Mouse (Mus musculus): ENCODE data around the gene Cym. TPM values are rescaled to one million over a fixed set of nuclear protein-coding genes. Genes with fewer than 3 reads are reported as not detected.

The Cym gene
- total and polyA plus RNA-seq, 2 experiments from 2014 or later = not detected

- Histone ChIP-seq H3K27me3 (ENCODE audit: insufficient read depth, low read length) (no peaks in the 10 kb centered on the region), H3K9ac (no peak overlapping the region), H3K4me3 (ENCODE audit: low read depth, low read length) (no peak overlapping the region), H3K9me3 (ENCODE audit: low read length) (no peaks in the 10 kb centered on the region), H3K27ac (ENCODE audit: low read depth, low read length) (no peak overlapping the region), H3K4me2 (ENCODE audit: low read depth) (no peak overlapping the region), H3K4me1 (ENCODE audit: insufficient read depth) (no peaks in the 10 kb centered on the region), H3K36me3 (ENCODE audit: insufficient read depth) (no peaks in the 10 kb centered on the region)
- DNase-seq (no peak), ATAC-seq (peak; percentile 63)
- WGBS = 44% methylated on average over 4 of the region's 4 CpGs
- no peak for TF ChIP-seq CTCF (IDR thresholded peaks at IDR 0.05; ENCODE audit: low read depth)
Measured at GRCm38 (mm10) chr3:107175486-107175885, 46.0 kb downstream of the Cym start.

- Histone ChIP-seq H3K4me3 (ENCODE audit: low read depth, low read length) (no peak overlapping the region), H3K27ac (ENCODE audit: low read depth, low read length) (no peak overlapping the region), H3K4me2 (ENCODE audit: low read depth) (no peak overlapping the region), H3K4me1 (ENCODE audit: insufficient read depth) (no peaks in the 10 kb centered on the region), H3K36me3 (ENCODE audit: insufficient read depth) (no peaks in the 10 kb centered on the region), H3K9me3 (ENCODE audit: low read length) (no peaks in the 10 kb centered on the region), H3K9ac (no peak overlapping the region), H3K27me3 (ENCODE audit: insufficient read depth, low read length) (no peaks in the 10 kb centered on the region)
- WGBS = 63% methylated on average over 1 of the region's 1 CpGs
- no peak for TF ChIP-seq CTCF (IDR thresholded peaks at IDR 0.05; ENCODE audit: low read depth)
- ATAC-seq = no peak
- DNase-seq = no peak
Measured at GRCm38 (mm10) chr3:107172556-107172955, 49.0 kb downstream of the Cym start.

- Histone ChIP-seq H3K4me2 (ENCODE audit: low read depth) (no peak overlapping the region), H3K36me3 (ENCODE audit: insufficient read depth) (no peaks in the 10 kb centered on the region), H3K4me3 (ENCODE audit: low read depth, low read length) (no peak overlapping the region), H3K9me3 (ENCODE audit: low read length) (no peaks in the 10 kb centered on the region), H3K4me1 (ENCODE audit: insufficient read depth) (no peaks in the 10 kb centered on the region), H3K27ac (ENCODE audit: low read depth, low read length) (no peak overlapping the region), H3K9ac (no peak overlapping the region), H3K27me3 (ENCODE audit: insufficient read depth, low read length) (no peaks in the 10 kb centered on the region)
- ATAC-seq (no peak), DNase-seq (no peak)
- WGBS = 88% methylated on average over 3 of the region's 3 CpGs
- TF ChIP-seq CTCF (IDR thresholded peaks at IDR 0.05; ENCODE audit: low read depth) = no peak
Measured at GRCm38 (mm10) chr3:107171964-107172363, 49.6 kb downstream of the Cym start.

GRCm38 (mm10) chr3:107169552-107169951, 52.0 kb downstream of the Cym start:
- Histone ChIP-seq H3K27me3 (ENCODE audit: insufficient read depth, low read length) (no peaks in the 10 kb centered on the region), H3K36me3 (ENCODE audit: insufficient read depth) (no peaks in the 10 kb centered on the region), H3K9me3 (ENCODE audit: low read length) (no peaks in the 10 kb centered on the region), H3K4me3 (ENCODE audit: low read depth, low read length) (no peak overlapping the region), H3K9ac (no peak overlapping the region), H3K4me2 (ENCODE audit: low read depth) (no peak overlapping the region), H3K4me1 (ENCODE audit: insufficient read depth) (no peaks in the 10 kb centered on the region), H3K27ac (ENCODE audit: low read depth, low read length) (no peak overlapping the region)
- WGBS = 63% methylated on average over 2 of the region's 2 CpGs
- TF ChIP-seq CTCF (IDR thresholded peaks at IDR 0.05; ENCODE audit: low read depth) = no peak
- ATAC-seq (peak; percentile 68), DNase-seq (no peak)

- H3K9me3 ChIP-seq (ENCODE audit: low read length) = no peaks in the 10 kb centered on the region
- TF ChIP-seq CTCF (IDR thresholded peaks at IDR 0.05; ENCODE audit: low read depth) = no peak
- 78% methylated on average over 2 of the region's 2 CpGs for WGBS
- H3K36me3 ChIP-seq (ENCODE audit: insufficient read depth) = no peaks in the 10 kb centered on the region
- H3K27ac ChIP-seq (ENCODE audit: low read depth, low read length) = no peak overlapping the region
- no peak overlapping the region for H3K9ac ChIP-seq
- no peak overlapping the region for H3K4me2 ChIP-seq (ENCODE audit: low read depth)
- DNase-seq (no peak), ATAC-seq (no peak)
- H3K4me1 ChIP-seq (ENCODE audit: insufficient read depth) = peaks cover 5% of the 10 kb centered on the region; the same call in 1 of the 2 replicates
- H3K4me3 ChIP-seq (ENCODE audit: low read depth, low read length) = no peak overlapping the region
- no peaks in the 10 kb centered on the region for H3K27me3 ChIP-seq (ENCODE audit: insufficient read depth, low read length)
Measured at GRCm38 (mm10) chr3:107162741-107163140, 58.8 kb downstream of the Cym start.

Other genes starting within 250 kb of the Cym start
- 30.4 and 34.7 TPM in 2 replicates for gene Kcna3, start 185.6 kb downstream of the Cym start, total RNA-seq (2014; rRNA removed)
- 8.1 and 13.9 TPM in 2 replicates for gene Kcna3, start 185.6 kb downstream of the Cym start, polyA plus RNA-seq (2015; fragmentation: Nextera tagmentation; extraction: Ambion mirVana)
- 9.6 and 11.3 TPM in 2 replicates for gene Kcna2, start 120.6 kb downstream of the Cym start, total RNA-seq (2014; rRNA removed)
- gene Kcna2, start 120.6 kb downstream of the Cym start, polyA plus RNA-seq (2015; fragmentation: Nextera tagmentation; extraction: Ambion mirVana) = 0.42 and 1.0 TPM in 2 replicates
- gene Kcna10, start 38.7 kb downstream of the Cym start, total RNA-seq (2014; rRNA removed) = not detected in 2 replicates
- gene Kcna10, start 38.7 kb downstream of the Cym start, polyA plus RNA-seq (2015; fragmentation: Nextera tagmentation; extraction: Ambion mirVana) = not detected in 2 replicates
- gene A630076J17Rik, start 8.9 kb upstream of the Cym start, total RNA-seq (2014; rRNA removed) = not detected in 2 replicates
- not detected in 2 replicates for gene A630076J17Rik, start 8.9 kb upstream of the Cym start, polyA plus RNA-seq (2015; fragmentation: Nextera tagmentation; extraction: Ambion mirVana)
- 0.69 TPM in 1 of 2 replicates, not detected in the other for gene Prok1, start 18.0 kb upstream of the Cym start, total RNA-seq (2014; rRNA removed)
- 0.15 TPM in 1 of 2 replicates, not detected in the other for gene Prok1, start 18.0 kb upstream of the Cym start, polyA plus RNA-seq (2015; fragmentation: Nextera tagmentation; extraction: Ambion mirVana)
- 76.1 and 77.0 TPM in 2 replicates for gene Lamtor5, start 57.1 kb upstream of the Cym start, total RNA-seq (2014; rRNA removed)
- 188 and 228 TPM in 2 replicates for gene Lamtor5, start 57.1 kb upstream of the Cym start, polyA plus RNA-seq (2015; fragmentation: Nextera tagmentation; extraction: Ambion mirVana)
- 1.1 and 2.3 TPM in 2 replicates for gene Slc16a4, start 69.5 kb upstream of the Cym start, total RNA-seq (2014; rRNA removed)
- gene Slc16a4, start 69.5 kb upstream of the Cym start, polyA plus RNA-seq (2015; fragmentation: Nextera tagmentation; extraction: Ambion mirVana) = 2.1 and 2.3 TPM in 2 replicates
- gene Rbm15, start 111.9 kb upstream of the Cym start, total RNA-seq (2014; rRNA removed) = 17.0 and 22.0 TPM in 2 replicates
- gene Rbm15, start 111.9 kb upstream of the Cym start, polyA plus RNA-seq (2015; fragmentation: Nextera tagmentation; extraction: Ambion mirVana) = 4.0 and 5.5 TPM in 2 replicates
- gene Kcnc4, start 237.8 kb upstream of the Cym start, total RNA-seq (2014; rRNA removed) = 10.7 and 15.4 TPM in 2 replicates
- 4.2 and 6.6 TPM in 2 replicates for gene Kcnc4, start 237.8 kb upstream of the Cym start, polyA plus RNA-seq (2015; fragmentation: Nextera tagmentation; extraction: Ambion mirVana)